In the genomic region with DNA sequence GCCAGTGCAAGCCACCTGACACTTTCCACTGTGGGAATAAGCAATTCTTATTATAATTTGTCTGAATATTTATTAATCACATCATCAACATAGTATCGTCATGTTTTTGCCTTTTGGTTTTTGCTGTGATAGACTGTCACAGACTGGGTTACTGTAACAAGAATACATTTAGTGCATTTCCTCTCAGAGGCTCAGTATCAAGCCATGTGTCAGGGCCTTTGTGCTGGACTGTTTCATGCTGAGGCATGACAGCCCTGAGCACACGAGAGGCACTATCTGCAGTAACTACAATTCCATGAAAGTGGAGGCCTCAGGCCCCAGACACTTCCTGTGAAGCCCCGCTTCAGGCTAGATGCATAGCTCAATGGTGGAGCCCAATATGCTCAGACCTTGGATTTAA, we compare ENCODE assay signal across 24 mouse cellular contexts.
A peak's percentile ranks its signal among the peaks of the same experiment; 100 is the strongest.
DNase-seq lines count a peak whose midpoint lies in the region; ATAC-seq and TF ChIP-seq lines count a peak whose summit lies in the region.
"Had no signal": no experiment of that assay in that cellular context is flagged by ENCODE, and none has a peak within 500 bp of the region (broad histone marks: within the 10 kb centered on the region; RNA-seq: fewer than 3 reads in every experiment).

No protein-coding gene starts in this region.

- H3K36me3 ChIP-seq in embryonic facial prominence, embryonic 11.5 days (replicated peaks; ENCODE audit: control insufficient read depth, insufficient read depth, low read depth, low read length), result no peaks in the 10 kb centered on the region
- H3K36me3 ChIP-seq in embryonic facial prominence, embryonic 10.5 days (replicated peaks), result no peaks in the 10 kb centered on the region
- H3K36me3 ChIP-seq in forebrain, postnatal 0 days (ENCODE audit: insufficient read depth), result no peaks in the 10 kb centered on the region
- H3K36me3 ChIP-seq in forebrain, embryonic 10.5 days (replicated peaks), result no peaks in the 10 kb centered on the region
- H3K36me3 ChIP-seq in heart, embryonic 11.5 days (ENCODE audit: control insufficient read depth, insufficient read depth, low read length), result no peaks in the 10 kb centered on the region
- no peaks in the 10 kb centered on the region for H3K36me3 ChIP-seq in midbrain, embryonic 14.5 days (ENCODE audit: control insufficient read depth, insufficient read depth, low read length)
- H3K36me3 ChIP-seq in midbrain, embryonic 16.5 days (ENCODE audit: control insufficient read depth, insufficient read depth, low read length), result no peaks in the 10 kb centered on the region
- H3K36me3 ChIP-seq: embryonic facial prominence, embryonic 12.5 days; forebrain, embryonic 12.5 days; forebrain, embryonic 15.5 days; G1E had no signal

- H3K27me3 ChIP-seq in embryonic facial prominence, embryonic 11.5 days (ENCODE audit: control insufficient read depth, insufficient read depth, low read length), result no peaks in the 10 kb centered on the region
- no peaks in the 10 kb centered on the region for H3K27me3 ChIP-seq in embryonic facial prominence, embryonic 10.5 days (replicated peaks; ENCODE audit: low read depth, poor library complexity, severe bottlenecking)
- H3K27me3 ChIP-seq in forebrain, postnatal 0 days (ENCODE audit: insufficient read depth, low read length), result no peaks in the 10 kb centered on the region
- H3K27me3 ChIP-seq in forebrain, embryonic 10.5 days (ENCODE audit: poor library complexity, severe bottlenecking), result no peaks in the 10 kb centered on the region
- no peaks in the 10 kb centered on the region for H3K27me3 ChIP-seq in heart, embryonic 11.5 days (ENCODE audit: control insufficient read depth, insufficient read depth, low read length)
- H3K27me3 ChIP-seq in midbrain, embryonic 14.5 days (ENCODE audit: control insufficient read depth, insufficient read depth, low read length), result no peaks in the 10 kb centered on the region
- no peaks in the 10 kb centered on the region for H3K27me3 ChIP-seq in midbrain, embryonic 16.5 days (ENCODE audit: control insufficient read depth, insufficient read depth, low read depth, low read length)
- H3K27me3 ChIP-seq: embryonic facial prominence, embryonic 12.5 days; forebrain, embryonic 12.5 days; forebrain, embryonic 15.5 days; Patski had no signal

- DNase-seq in embryonic facial prominence, embryonic 11.5 days (ENCODE audit: low spot score), result peak; percentile 33
- DNase-seq in embryonic facial prominence, embryonic 10.5 days (ENCODE audit: low spot score), result no peak
- no peak for DNase-seq in forebrain, postnatal 0 days
- no peak for DNase-seq in forebrain, embryonic 10.5 days (ENCODE audit: extremely low spot score, low spot score)
- no peak for DNase-seq in heart, postnatal 10 days
- no peak for DNase-seq in midbrain, embryonic 14.5 days
- DNase-seq: adrenal gland, adult 8-10 months; adrenal gland, postnatal 14 days; adrenal gland, postnatal 36 days; B cell, adult 2 months; cerebellum, adult 11-12 months; cerebellum, adult 2 months; cerebellum, adult 9-10 months; cerebellum, postnatal 10 days; cerebellum, postnatal 25 days had no signal

- no peak; the same call in 1 of the 2 replicates for ATAC-seq in embryonic facial prominence, embryonic 11.5 days (replicated peaks; ENCODE audit: insufficient number of reproducible peaks, low FRiP score, low TSS enrichment, low read depth)
- peak; percentile 66 for ATAC-seq in forebrain, postnatal 0 days
- ATAC-seq in heart, embryonic 11.5 days (replicated peaks; ENCODE audit: insufficient number of reproducible peaks, low FRiP score, low TSS enrichment), result no peak
- no peak for ATAC-seq in midbrain, embryonic 14.5 days (ENCODE audit: low FRiP score, low TSS enrichment)
- ATAC-seq in midbrain, embryonic 16.5 days, result no peak
- ATAC-seq: activated CD4-positive, CD25-positive, alpha-beta regulatory T cell, adult 4 months; CD4-positive, CD25-positive, alpha-beta regulatory T cell, adult 4 months; forebrain, embryonic 15.5 days; Patski had no signal

- WGBS in embryonic facial prominence, embryonic 11.5 days, result 49% methylated on average over 3 of the region's 3 CpGs
- 68% methylated on average over 3 of the region's 3 CpGs for WGBS in embryonic facial prominence, embryonic 10.5 days
- WGBS in forebrain, postnatal 0 days, result 61% methylated on average over 3 of the region's 3 CpGs
- 74% methylated on average over 3 of the region's 3 CpGs for WGBS in forebrain, embryonic 10.5 days
- WGBS in heart, embryonic 11.5 days (ENCODE audit: insufficient replicate concordance), result 48% methylated on average over 3 of the region's 3 CpGs
- 63% methylated on average over 3 of the region's 3 CpGs for WGBS in midbrain, embryonic 14.5 days
- 63% methylated on average over 3 of the region's 3 CpGs for WGBS in midbrain, embryonic 16.5 days

- H3K4me2 ChIP-seq in embryonic facial prominence, embryonic 11.5 days (ENCODE audit: low read depth, low read length), result no peak overlapping the region
- no peak overlapping the region for H3K4me2 ChIP-seq in forebrain, postnatal 0 days (ENCODE audit: low read depth)
- no peak overlapping the region for H3K4me2 ChIP-seq in heart, embryonic 11.5 days
- H3K4me2 ChIP-seq in midbrain, embryonic 14.5 days (ENCODE audit: low read length), result no peak overlapping the region
- no peak overlapping the region for H3K4me2 ChIP-seq in midbrain, embryonic 16.5 days (ENCODE audit: low read length)
- H3K4me2 ChIP-seq: embryonic facial prominence, embryonic 12.5 days; forebrain, embryonic 12.5 days; forebrain, embryonic 15.5 days had no signal

- no peaks in the 10 kb centered on the region for H3K4me1 ChIP-seq in embryonic facial prominence, embryonic 11.5 days (ENCODE audit: control insufficient read depth, insufficient read depth, low read length)
- no peaks in the 10 kb centered on the region for H3K4me1 ChIP-seq in embryonic facial prominence, embryonic 10.5 days
- H3K4me1 ChIP-seq in forebrain, postnatal 0 days (ENCODE audit: insufficient read depth), result no peaks in the 10 kb centered on the region
- H3K4me1 ChIP-seq in forebrain, embryonic 10.5 days, result no peaks in the 10 kb centered on the region
- peaks cover 2% of the 10 kb centered on the region; the same call in 1 of the 2 replicates for H3K4me1 ChIP-seq in heart, embryonic 11.5 days (ENCODE audit: control insufficient read depth, insufficient read depth, low read length)
- H3K4me1 ChIP-seq in midbrain, embryonic 14.5 days (ENCODE audit: control insufficient read depth, insufficient read depth, low read length), result no peaks in the 10 kb centered on the region
- H3K4me1 ChIP-seq in midbrain, embryonic 16.5 days (ENCODE audit: control insufficient read depth, insufficient read depth, low read length), result no peaks in the 10 kb centered on the region
- H3K4me1 ChIP-seq: embryonic facial prominence, embryonic 12.5 days; forebrain, embryonic 12.5 days; forebrain, embryonic 15.5 days had no signal

- H3K9ac ChIP-seq in embryonic facial prominence, embryonic 11.5 days (replicated peaks; ENCODE audit: low read length), result no peak overlapping the region
- no peak overlapping the region for H3K9ac ChIP-seq in forebrain, postnatal 0 days
- H3K9ac ChIP-seq in heart, embryonic 11.5 days (ENCODE audit: low read depth, low read length), result no peak overlapping the region
- no peak overlapping the region for H3K9ac ChIP-seq in midbrain, embryonic 14.5 days (replicated peaks; ENCODE audit: low read length)
- H3K9ac ChIP-seq in midbrain, embryonic 16.5 days (ENCODE audit: low read depth, low read length), result no peak overlapping the region
- H3K9ac ChIP-seq: embryonic facial prominence, embryonic 12.5 days; forebrain, embryonic 12.5 days; forebrain, embryonic 15.5 days had no signal

- intact Hi-C loops in heart, postnatal 10 days (cut with DNase I), result no loop called here

- no peak for TF ChIP-seq CTCF in forebrain, postnatal 0 days (IDR thresholded peaks at IDR 0.05; ENCODE audit: low read depth)

- H3K9me3 ChIP-seq in embryonic facial prominence, embryonic 11.5 days (replicated peaks; ENCODE audit: control insufficient read depth, low read length), result no peaks in the 10 kb centered on the region
- no peaks in the 10 kb centered on the region for H3K9me3 ChIP-seq in embryonic facial prominence, embryonic 10.5 days
- H3K9me3 ChIP-seq in forebrain, postnatal 0 days (ENCODE audit: low read length), result no peaks in the 10 kb centered on the region
- H3K9me3 ChIP-seq in forebrain, embryonic 10.5 days, result no peaks in the 10 kb centered on the region
- H3K9me3 ChIP-seq in heart, embryonic 11.5 days (replicated peaks; ENCODE audit: control insufficient read depth, low read length), result no peaks in the 10 kb centered on the region
- no peaks in the 10 kb centered on the region for H3K9me3 ChIP-seq in midbrain, embryonic 14.5 days (ENCODE audit: control insufficient read depth, low read length)
- no peaks in the 10 kb centered on the region for H3K9me3 ChIP-seq in midbrain, embryonic 16.5 days (replicated peaks; ENCODE audit: control insufficient read depth, low read length, poor library complexity, severe bottlenecking)
- H3K9me3 ChIP-seq: embryonic facial prominence, embryonic 12.5 days; forebrain, embryonic 12.5 days; forebrain, embryonic 15.5 days had no signal

- H3K27ac ChIP-seq in embryonic facial prominence, embryonic 11.5 days (replicated peaks; ENCODE audit: low read depth, low read length), result no peak overlapping the region
- H3K27ac ChIP-seq in embryonic facial prominence, embryonic 10.5 days (replicated peaks), result no peak overlapping the region
- H3K27ac ChIP-seq in forebrain, postnatal 0 days (ENCODE audit: low read depth, low read length), result no peak overlapping the region
- no peak overlapping the region for H3K27ac ChIP-seq in forebrain, embryonic 10.5 days
- peak overlapping the region; percentile 29; the same call in 1 of the 2 replicates for H3K27ac ChIP-seq in heart, embryonic 11.5 days (ENCODE audit: low read depth, low read length)
- H3K27ac ChIP-seq in midbrain, embryonic 14.5 days (replicated peaks; ENCODE audit: low read depth, low read length), result 0 out of 2 replicates have a peak overlapping the region, but pooled peaks have one; percentile 5
- no peak overlapping the region for H3K27ac ChIP-seq in midbrain, embryonic 16.5 days (ENCODE audit: low read length)
- H3K27ac ChIP-seq: embryonic facial prominence, embryonic 12.5 days; forebrain, embryonic 12.5 days; forebrain, embryonic 15.5 days had no signal

- no peak overlapping the region for H3K4me3 ChIP-seq in embryonic facial prominence, embryonic 11.5 days (ENCODE audit: low read depth, low read length)
- no peak overlapping the region for H3K4me3 ChIP-seq in embryonic facial prominence, embryonic 10.5 days
- H3K4me3 ChIP-seq in forebrain, postnatal 0 days (ENCODE audit: low read depth, low read length), result no peak overlapping the region
- H3K4me3 ChIP-seq in forebrain, embryonic 10.5 days, result no peak overlapping the region
- H3K4me3 ChIP-seq in heart, embryonic 11.5 days (ENCODE audit: low read depth, low read length), result no peak overlapping the region
- H3K4me3 ChIP-seq in midbrain, embryonic 14.5 days (replicated peaks; ENCODE audit: low read depth, low read length), result no peak overlapping the region
- H3K4me3 ChIP-seq in midbrain, embryonic 16.5 days (ENCODE audit: low read depth, low read length), result no peak overlapping the region
- H3K4me3 ChIP-seq: embryonic facial prominence, embryonic 12.5 days; forebrain, embryonic 12.5 days; forebrain, embryonic 15.5 days had no signal

Comparison
In these comparisons a context has a peak if more than half of its experiments do, and no peak if none do; other contexts are left out.
1. H3K27ac ChIP-seq: peak in heart, embryonic 11.5 days (single experiment) and midbrain, embryonic 14.5 days (single experiment); none in embryonic facial prominence, embryonic 11.5 days (single experiment), embryonic facial prominence, embryonic 10.5 days (single experiment), forebrain, postnatal 0 days (single experiment), forebrain, embryonic 10.5 days (single experiment) and midbrain, embryonic 16.5 days (single experiment).